Mouse (Mus musculus) limb, embryonic 13.5 days (tissue): ENCODE measurements around the gene Ctbp1. TPM values are rescaled to one million over a fixed set of nuclear protein-coding genes. Genes with fewer than 3 reads are reported as not detected.
A peak's percentile ranks its signal among the peaks of the same experiment; 100 is the strongest.

Experiments
- ATAC-seq: fragments of 200-750 bp; cut with Nextera tagmentation; 2 replicates; pipeline ENCODE4 v1.8.0; 2017; ENCODE audit warnings: low read depth, moderate number of reproducible peaks, moderate TSS enrichment; ENCODE audit not compliant: low FRiP score
- H3K27ac ChIP-seq: fragments of 300-500 bp; sonication (generic); 2 replicates; pipeline ENCODE4 v1.5.1; 2015; ENCODE audit warnings: inconsistent platforms, mild to moderate bottlenecking, moderate library complexity
- H3K27me3 ChIP-seq: fragments of 300-500 bp; sonication (generic); 2 replicates; pipeline ENCODE4 v1.6.1; 2015; ENCODE audit warnings: mild to moderate bottlenecking, inconsistent platforms
- H3K36me3 ChIP-seq: fragments of 300-500 bp; sonication (generic); 2 replicates; pipeline ENCODE4 v1.6.1; 2015; ENCODE audit warnings: inconsistent platforms, mild to moderate bottlenecking, moderate library complexity
- H3K4me1 ChIP-seq: fragments of 300-500 bp; sonication (generic); 2 replicates; pipeline ENCODE4 v1.6.1; 2015; ENCODE audit warnings: inconsistent platforms
- H3K4me2 ChIP-seq: fragments of 300-500 bp; sonication (generic); replicated peaks from 2 replicates; pipeline ENCODE4 v1.6.1; 2015; ENCODE audit warnings: inconsistent platforms, mild to moderate bottlenecking, moderate library complexity
- H3K4me3 ChIP-seq: fragments of 300-500 bp; sonication (generic); 2 replicates; pipeline ENCODE4 v1.5.1; 2015; ENCODE audit warnings: moderate library complexity, mild to moderate bottlenecking, inconsistent platforms
- H3K9ac ChIP-seq: fragments of 300-500 bp; sonication (generic); 2 replicates; pipeline ENCODE4 v1.6.1; 2015; ENCODE audit warnings: mild to moderate bottlenecking, inconsistent platforms
- H3K9me3 ChIP-seq: fragments of 300-500 bp; sonication (generic); 2 replicates; pipeline ENCODE4 v1.6.1; 2016; ENCODE audit warnings: inconsistent platforms
- WGBS: fragments of 180-500 bp; shearing (Covaris S2); methylation state at CpG from one replicate; pipeline ENCODE4 v1.1.7; 2015; 5-methylcytosine and 5-hydroxymethylcytosine counted together
- polyA plus RNA-seq: library from polyadenylated mRNA; unstranded; fragments of >200 nt; fragmentation: Nextera tagmentation; extraction: Ambion mirVana; gene quantifications from 2 replicates; pipeline ENCODE4 v1.2.1, GENCODE M21; 2015

Gene Ctbp1
- polyA plus RNA-seq = 341 and 368 TPM in 2 replicates

GRCm38 (mm10) chr5:33274953-33275454, at the start of gene Ctbp1:
Gene Ctbp1 (minus strand): TSS chr5:33274994.
- peak within 1 kb of the TSS; percentile 85 for H3K4me3 ChIP-seq
- peak; percentile 91 for ATAC-seq
- peak within 1 kb of the TSS; percentile 97 for H3K4me2 ChIP-seq
- no peaks in the 10 kb centered on the region for H3K27me3 ChIP-seq
- no peaks in the 10 kb centered on the region for H3K9me3 ChIP-seq
- peak within 1 kb of the TSS; percentile 88 for H3K9ac ChIP-seq
- H3K27ac ChIP-seq = peak within 1 kb of the TSS; percentile 94
- WGBS = under 1% methylated on average over 38 of the region's 57 CpGs
- peaks cover 32% of the 10 kb centered on the region for H3K4me1 ChIP-seq
- peaks cover 13% of the 10 kb centered on the region for H3K36me3 ChIP-seq

- ATAC-seq = no peak
- no peak overlapping the region for H3K9ac ChIP-seq
- H3K27ac ChIP-seq = no peak overlapping the region
- WGBS = 51% methylated on average over 2 of the region's 2 CpGs
- H3K4me2 ChIP-seq = no peak overlapping the region
- H3K4me1 ChIP-seq = no peaks in the 10 kb centered on the region
- H3K36me3 ChIP-seq = no peaks in the 10 kb centered on the region
- no peaks in the 10 kb centered on the region for H3K27me3 ChIP-seq
- no peak overlapping the region for H3K4me3 ChIP-seq
- no peaks in the 10 kb centered on the region; the same call in 1 of the 2 replicates for H3K9me3 ChIP-seq
Measured at GRCm38 (mm10) chr5:33324491-33324890, 49.7 kb upstream of the Ctbp1 start.

- no peaks in the 10 kb centered on the region for H3K36me3 ChIP-seq
- no peak overlapping the region for H3K4me2 ChIP-seq
- no peaks in the 10 kb centered on the region for H3K4me1 ChIP-seq
- H3K9me3 ChIP-seq = no peaks in the 10 kb centered on the region
- H3K9ac ChIP-seq = no peak overlapping the region
- H3K27ac ChIP-seq = no peak overlapping the region
- 83% methylated on average over 7 of the region's 7 CpGs for WGBS
- no peaks in the 10 kb centered on the region for H3K27me3 ChIP-seq
- ATAC-seq = no peak
- H3K4me3 ChIP-seq = no peak overlapping the region
Measured at GRCm38 (mm10) chr5:33312192-33312591, 37.4 kb upstream of the Ctbp1 start.

GRCm38 (mm10) chr5:33310704-33311462, 36.1 kb upstream of the Ctbp1 start:
- Histone ChIP-seq H3K4me1 (no peaks in the 10 kb centered on the region), H3K36me3 (no peaks in the 10 kb centered on the region), H3K9ac (no peak overlapping the region), H3K27me3 (no peaks in the 10 kb centered on the region), H3K27ac (no peak overlapping the region), H3K9me3 (no peaks in the 10 kb centered on the region), H3K4me2 (no peak overlapping the region), H3K4me3 (no peak overlapping the region)
- 69% methylated on average over 3 of the region's 3 CpGs for WGBS
- ATAC-seq = no peak

GRCm38 (mm10) chr5:33301801-33302200, 27.0 kb upstream of the Ctbp1 start:
- Histone ChIP-seq H3K27ac (no peak overlapping the region), H3K4me3 (no peak overlapping the region), H3K9ac (no peak overlapping the region), H3K27me3 (no peaks in the 10 kb centered on the region), H3K9me3 (no peaks in the 10 kb centered on the region), H3K36me3 (no peaks in the 10 kb centered on the region), H3K4me1 (no peaks in the 10 kb centered on the region), H3K4me2 (no peak overlapping the region)
- no peak for ATAC-seq
- WGBS = 87% methylated on average over 2 of the region's 2 CpGs

- Histone ChIP-seq H3K4me3 (no peak overlapping the region), H3K27ac (no peak overlapping the region), H3K9ac (no peak overlapping the region), H3K9me3 (no peaks in the 10 kb centered on the region), H3K4me2 (no peak overlapping the region), H3K27me3 (no peaks in the 10 kb centered on the region), H3K4me1 (peaks cover 10% of the 10 kb centered on the region; the same call in 1 of the 2 replicates), H3K36me3 (no peaks in the 10 kb centered on the region)
- no peak for ATAC-seq
- 72% methylated on average over 6 of the region's 6 CpGs for WGBS
Measured at GRCm38 (mm10) chr5:33297164-33297563, 22.4 kb upstream of the Ctbp1 start.

GRCm38 (mm10) chr5:33293796-33294430, 19.1 kb upstream of the Ctbp1 start:
- Histone ChIP-seq H3K4me2 (no peak overlapping the region), H3K4me3 (no peak overlapping the region), H3K36me3 (no peaks in the 10 kb centered on the region), H3K9ac (no peak overlapping the region), H3K27ac (no peak overlapping the region), H3K4me1 (peaks cover 10% of the 10 kb centered on the region; the same call in 1 of the 2 replicates), H3K9me3 (no peaks in the 10 kb centered on the region), H3K27me3 (no peaks in the 10 kb centered on the region)
- ATAC-seq = no peak
- 38% methylated on average over 16 of the region's 16 CpGs for WGBS

- Histone ChIP-seq H3K4me1 (peaks cover 16% of the 10 kb centered on the region), H3K27me3 (no peaks in the 10 kb centered on the region), H3K4me2 (no peak overlapping the region), H3K9me3 (0 out of 2 replicates have a peak, but pooled peaks cover 2% of the 10 kb centered on the region), H3K36me3 (no peaks in the 10 kb centered on the region), H3K27ac (no peak overlapping the region), H3K4me3 (no peak overlapping the region), H3K9ac (0 out of 2 replicates have a peak overlapping the region, but pooled peaks have one; percentile 19)
- ATAC-seq = no peak
- WGBS = 62% methylated on average over 7 of the region's 7 CpGs
Measured at GRCm38 (mm10) chr5:33283951-33284350, 9.2 kb upstream of the Ctbp1 start.

- no peak overlapping the region for H3K27ac ChIP-seq
- H3K9ac ChIP-seq = no peak overlapping the region
- peaks cover 16% of the 10 kb centered on the region for H3K4me1 ChIP-seq
- no peak overlapping the region for H3K4me2 ChIP-seq
- H3K36me3 ChIP-seq = no peaks in the 10 kb centered on the region
- no peak overlapping the region for H3K4me3 ChIP-seq
- H3K9me3 ChIP-seq = 0 out of 2 replicates have a peak, but pooled peaks cover 2% of the 10 kb centered on the region
- H3K27me3 ChIP-seq = no peaks in the 10 kb centered on the region
- 63% methylated on average over 1 of the region's 1 CpGs for WGBS
- ATAC-seq = no peak
Measured at GRCm38 (mm10) chr5:33281428-33281827, 6.6 kb upstream of the Ctbp1 start.

GRCm38 (mm10) chr5:33278950-33279349, 4.2 kb upstream of the Ctbp1 start:
- H3K36me3 ChIP-seq = no peaks in the 10 kb centered on the region
- no peak overlapping the region for H3K27ac ChIP-seq
- H3K4me2 ChIP-seq = no peak overlapping the region
- no peaks in the 10 kb centered on the region for H3K27me3 ChIP-seq
- H3K9ac ChIP-seq = no peak overlapping the region
- WGBS = 51% methylated on average over 5 of the region's 5 CpGs
- no peak overlapping the region for H3K4me3 ChIP-seq
- ATAC-seq = no peak
- peaks cover 10% of the 10 kb centered on the region for H3K4me1 ChIP-seq
- no peaks in the 10 kb centered on the region for H3K9me3 ChIP-seq

GRCm38 (mm10) chr5:33277286-33277685, 2.5 kb upstream of the Ctbp1 start:
- H3K4me1 ChIP-seq = peaks cover 16% of the 10 kb centered on the region
- H3K4me3 ChIP-seq = no peak overlapping the region
- 81% methylated on average over 2 of the region's 2 CpGs for WGBS
- no peaks in the 10 kb centered on the region for H3K9me3 ChIP-seq
- H3K27me3 ChIP-seq = no peaks in the 10 kb centered on the region
- H3K4me2 ChIP-seq = no peak overlapping the region
- no peak overlapping the region for H3K27ac ChIP-seq
- no peak for ATAC-seq
- H3K36me3 ChIP-seq = peaks cover 9% of the 10 kb centered on the region
- no peak overlapping the region for H3K9ac ChIP-seq

GRCm38 (mm10) chr5:33275754-33276153, 960 bp upstream of the Ctbp1 start:
- ATAC-seq = no peak
- H3K4me1 ChIP-seq = peaks cover 31% of the 10 kb centered on the region
- H3K9ac ChIP-seq = no peak overlapping the region
- no peak overlapping the region for H3K27ac ChIP-seq
- peaks cover 13% of the 10 kb centered on the region for H3K36me3 ChIP-seq
- peak overlapping the region; percentile 97 for H3K4me2 ChIP-seq
- no peaks in the 10 kb centered on the region for H3K27me3 ChIP-seq
- H3K4me3 ChIP-seq = peak overlapping the region; percentile 85
- no peaks in the 10 kb centered on the region for H3K9me3 ChIP-seq
- whole genome bisulfite sequencing = 24% methylated on average over 1 of the region's 1 CpGs
